Mouse (Mus musculus) embryonic facial prominence, embryonic 15.5 days (tissue): ENCODE results near the gene A3galt2. TPM values are rescaled to one million over a fixed set of nuclear protein-coding genes. Genes with fewer than 3 reads are reported as not detected.
A peak's percentile ranks its signal among the peaks of the same experiment; 100 is the strongest.

Source experiments
- ATAC-seq: fragments of 200-750 bp; cut with Nextera tagmentation; 2 replicates; pipeline ENCODE4 v1.8.0; 2017; ENCODE audit warnings: low read depth, moderate TSS enrichment; ENCODE audit not compliant: insufficient number of reproducible peaks, low FRiP score, low TSS enrichment
- H3K27ac ChIP-seq: fragments of 300-500 bp; sonication (generic); replicated peaks from 2 replicates; pipeline ENCODE4 v1.5.1; 2015; ENCODE audit warnings: mild to moderate bottlenecking, inconsistent platforms
- H3K27me3 ChIP-seq: fragments of 300-500 bp; sonication (generic); 2 replicates; pipeline ENCODE4 v1.6.1; 2015; ENCODE audit warnings: inconsistent platforms
- H3K36me3 ChIP-seq: fragments of 300-500 bp; sonication (generic); 2 replicates; pipeline ENCODE4 v1.6.1; 2015; ENCODE audit warnings: mild to moderate bottlenecking, inconsistent platforms
- H3K4me1 ChIP-seq: fragments of 300-500 bp; sonication (generic); 2 replicates; pipeline ENCODE4 v1.6.1; 2015; ENCODE audit warnings: inconsistent platforms
- H3K4me2 ChIP-seq: fragments of 300-500 bp; sonication (generic); replicated peaks from 2 replicates; pipeline ENCODE4 v1.6.1; 2015; ENCODE audit warnings: mild to moderate bottlenecking, inconsistent platforms
- H3K4me3 ChIP-seq: fragments of 300-500 bp; sonication (generic); replicated peaks from 2 replicates; pipeline ENCODE4 v1.5.1; 2015; ENCODE audit warnings: mild to moderate bottlenecking, inconsistent platforms
- H3K9ac ChIP-seq: fragments of 300-500 bp; sonication (generic); 2 replicates; pipeline ENCODE4 v1.6.1; 2015; ENCODE audit warnings: inconsistent platforms
- H3K9me3 ChIP-seq: fragments of 300-500 bp; sonication (generic); replicated peaks from 2 replicates; pipeline ENCODE4 v1.6.1; 2016; ENCODE audit warnings: inconsistent platforms
- WGBS: fragments of 180-500 bp; shearing (Covaris S2); methylation state at CpG from one replicate; pipeline ENCODE4 v1.1.7; 2015; 5-methylcytosine and 5-hydroxymethylcytosine counted together
- polyA plus RNA-seq: library from polyadenylated mRNA; unstranded; fragments of >200 nt; fragmentation: Nextera tagmentation; extraction: Ambion mirVana; gene quantifications from 2 replicates; pipeline ENCODE4 v1.2.1, GENCODE M21; 2015

Gene A3galt2
- polyA plus RNA-seq, 1 experiment from 2014 or later = 0.15 TPM

- ATAC-seq = peak; percentile 30; the same call in 1 of the 2 replicates
- WGBS = 34% methylated on average over 14 of the region's 14 CpGs
- Histone ChIP-seq H3K4me1 (peaks cover 64% of the 10 kb centered on the region), H3K27me3 (no peaks in the 10 kb centered on the region), H3K36me3 (no peaks in the 10 kb centered on the region), H3K4me3 (no peak overlapping the region), H3K4me2 (peak overlapping the region; percentile 19; the same call in 1 of the 2 replicates), H3K9me3 (no peaks in the 10 kb centered on the region), H3K27ac (peak overlapping the region; percentile 88), H3K9ac (no peak overlapping the region)
These were observed 17.1 kb upstream of the A3galt2 start for GRCm38 (mm10) chr4:128737825-128738610.

- Histone ChIP-seq H3K27ac (no peak overlapping the region), H3K27me3 (no peaks in the 10 kb centered on the region), H3K4me3 (no peak overlapping the region), H3K4me1 (peaks cover 43% of the 10 kb centered on the region), H3K4me2 (no peak overlapping the region), H3K9me3 (no peaks in the 10 kb centered on the region), H3K9ac (no peak overlapping the region), H3K36me3 (peaks cover 23% of the 10 kb centered on the region)
- no peak for ATAC-seq
- WGBS = 74% methylated on average over 1 of the region's 1 CpGs
These were observed 14.3 kb upstream of the A3galt2 start for GRCm38 (mm10) chr4:128740878-128741277.

GRCm38 (mm10) chr4:128741906-128742305, 13.3 kb upstream of the A3galt2 start:
- no peak overlapping the region for H3K27ac ChIP-seq
- peaks cover 34% of the 10 kb centered on the region for H3K36me3 ChIP-seq
- H3K9me3 ChIP-seq = no peaks in the 10 kb centered on the region
- no peak overlapping the region for H3K9ac ChIP-seq
- H3K27me3 ChIP-seq = no peaks in the 10 kb centered on the region
- H3K4me2 ChIP-seq = no peak overlapping the region
- WGBS = 51% methylated on average over 5 of the region's 5 CpGs
- no peak overlapping the region for H3K4me3 ChIP-seq
- no peak for ATAC-seq
- H3K4me1 ChIP-seq = peaks cover 37% of the 10 kb centered on the region

GRCm38 (mm10) chr4:128742379-128742970, 12.7 kb upstream of the A3galt2 start:
- H3K27me3 ChIP-seq = no peaks in the 10 kb centered on the region
- 0 out of 2 replicates have a peak overlapping the region, but pooled peaks have one; percentile 45 for H3K27ac ChIP-seq
- 52% methylated on average over 10 of the region's 10 CpGs for WGBS
- H3K4me3 ChIP-seq = no peak overlapping the region
- no peak overlapping the region for H3K4me2 ChIP-seq
- H3K4me1 ChIP-seq = peaks cover 37% of the 10 kb centered on the region
- H3K36me3 ChIP-seq = peaks cover 39% of the 10 kb centered on the region
- ATAC-seq = no peak
- no peak overlapping the region for H3K9ac ChIP-seq
- H3K9me3 ChIP-seq = no peaks in the 10 kb centered on the region

GRCm38 (mm10) chr4:128743031-128743626, 12.0 kb upstream of the A3galt2 start:
- H3K9me3 ChIP-seq = no peaks in the 10 kb centered on the region
- no peak overlapping the region for H3K4me3 ChIP-seq
- peaks cover 38% of the 10 kb centered on the region for H3K4me1 ChIP-seq
- no peak overlapping the region for H3K9ac ChIP-seq
- no peak overlapping the region for H3K4me2 ChIP-seq
- H3K27ac ChIP-seq = 0 out of 2 replicates have a peak overlapping the region, but pooled peaks have one; percentile 45
- 59% methylated on average over 12 of the region's 12 CpGs for WGBS
- H3K27me3 ChIP-seq = no peaks in the 10 kb centered on the region
- peaks cover 46% of the 10 kb centered on the region for H3K36me3 ChIP-seq
- ATAC-seq = no peak

GRCm38 (mm10) chr4:128745160-128745559, 10.0 kb upstream of the A3galt2 start:
- Histone ChIP-seq H3K36me3 (peaks cover 65% of the 10 kb centered on the region), H3K4me2 (no peak overlapping the region), H3K4me3 (no peak overlapping the region), H3K4me1 (peaks cover 44% of the 10 kb centered on the region), H3K27ac (no peak overlapping the region; the same call in 1 of the 2 replicates), H3K9me3 (no peaks in the 10 kb centered on the region), H3K27me3 (no peaks in the 10 kb centered on the region), H3K9ac (no peak overlapping the region)
- 80% methylated on average over 8 of the region's 8 CpGs for WGBS
- no peak for ATAC-seq

GRCm38 (mm10) chr4:128747614-128748270, 7.4 kb upstream of the A3galt2 start:
- no peaks in the 10 kb centered on the region for H3K27me3 ChIP-seq
- no peak overlapping the region for H3K4me3 ChIP-seq
- H3K4me1 ChIP-seq = peaks cover 36% of the 10 kb centered on the region
- peaks cover 91% of the 10 kb centered on the region for H3K36me3 ChIP-seq
- H3K27ac ChIP-seq = peak overlapping the region; percentile 39
- 77% methylated on average over 22 of the region's 22 CpGs for WGBS
- ATAC-seq = no peak
- H3K9ac ChIP-seq = no peak overlapping the region
- H3K4me2 ChIP-seq = no peak overlapping the region
- no peaks in the 10 kb centered on the region for H3K9me3 ChIP-seq

GRCm38 (mm10) chr4:128748309-128748708, 6.9 kb upstream of the A3galt2 start:
- no peak for ATAC-seq
- Histone ChIP-seq H3K27me3 (no peaks in the 10 kb centered on the region), H3K9ac (no peak overlapping the region), H3K27ac (peak overlapping the region; percentile 39), H3K4me1 (peaks cover 30% of the 10 kb centered on the region), H3K36me3 (peaks cover 97% of the 10 kb centered on the region), H3K4me3 (no peak overlapping the region), H3K9me3 (no peaks in the 10 kb centered on the region), H3K4me2 (no peak overlapping the region)
- 75% methylated on average over 7 of the region's 7 CpGs for WGBS

GRCm38 (mm10) chr4:128751006-128751405, 4.2 kb upstream of the A3galt2 start:
- no peak overlapping the region for H3K4me3 ChIP-seq
- peaks cover 37% of the 10 kb centered on the region for H3K4me1 ChIP-seq
- no peak overlapping the region for H3K9ac ChIP-seq
- no peak overlapping the region for H3K27ac ChIP-seq
- H3K27me3 ChIP-seq = no peaks in the 10 kb centered on the region
- H3K36me3 ChIP-seq = peaks cover 82% of the 10 kb centered on the region
- WGBS = 59% methylated on average over 5 of the region's 5 CpGs
- no peak for ATAC-seq
- H3K4me2 ChIP-seq = no peak overlapping the region
- H3K9me3 ChIP-seq = no peaks in the 10 kb centered on the region

- no peak for ATAC-seq
These were observed 3.0 kb upstream of the A3galt2 start for GRCm38 (mm10) chr4:128752031-128752757.

More at GRCm38 (mm10) chr4:128752031-128752757, 3.0 kb upstream of the A3galt2 start:
- Histone ChIP-seq H3K27me3 (no peaks in the 10 kb centered on the region), H3K9me3 (no peaks in the 10 kb centered on the region), H3K4me2 (no peak overlapping the region), H3K36me3 (peaks cover 70% of the 10 kb centered on the region), H3K27ac (no peak overlapping the region), H3K4me3 (no peak overlapping the region), H3K4me1 (peaks cover 36% of the 10 kb centered on the region), H3K9ac (no peak overlapping the region)
- WGBS = 87% methylated on average over 13 of the region's 13 CpGs
